Mouse (Mus musculus) kidney, adult 2 months (tissue): ENCODE measurements around the gene Fam171a2.

ENCODE experiments used
- CTCF ChIP-seq: fragments of 200-500 bp; conservative IDR thresholded peaks from 2 replicates; pipeline ENCODE4 v1.5.1; 2011; ENCODE audit warnings: low read depth, mild to moderate bottlenecking, control low read depth, low read length, moderate library complexity, mixed read lengths; ENCODE audit not compliant: insufficient read depth, insufficient read length
- POLR2A ChIP-seq: fragments of 200-500 bp; IDR thresholded peaks from one replicate; pipeline ENCODE4 v1.6.1; 2011; ENCODE audit warnings: low read depth, low read length, control low read depth

DNA sequence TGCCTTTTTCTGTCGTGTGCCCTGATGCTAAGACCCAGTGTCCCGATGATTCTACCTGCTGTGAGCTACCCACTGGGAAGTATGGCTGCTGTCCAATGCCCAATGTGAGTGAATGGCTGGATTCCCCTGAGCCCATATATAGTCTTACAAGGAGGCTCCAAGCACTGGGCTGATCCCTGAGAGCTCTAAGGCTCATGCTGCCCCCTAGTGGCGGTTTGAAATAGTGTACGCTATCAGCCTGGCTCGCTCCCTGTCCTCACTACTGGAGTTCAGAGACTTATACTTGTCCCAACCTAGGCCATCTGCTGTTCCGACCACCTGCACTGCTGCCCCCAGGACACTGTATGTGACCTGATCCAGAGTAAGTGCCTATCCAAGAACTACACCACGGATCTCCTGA, 13.1 kb downstream of the Fam171a2 start:
- peak; percentile 91 for TF ChIP-seq CTCF
- TF ChIP-seq POLR2A, result no peak
